Mouse (Mus musculus): Measurements from ENCODE around the gene Rdx. TPM values are rescaled to one million over a fixed set of nuclear protein-coding genes. Genes with fewer than 3 reads are reported as not detected.
"Not testable (repeated sequence)": the region's sequence is repeated elsewhere in the genome, so short reads cannot be mapped to it uniquely, and the experiment has no call there.

The Rdx gene
- polyA plus RNA-seq, 1 experiment from 2014 or later, result 172 TPM

- no peak for DNase-seq (ENCODE audit: low spot score)
- WGBS, result 71% methylated on average over 2 of the region's 2 CpGs
- Histone ChIP-seq H3K27me3 (ENCODE audit: insufficient read depth, poor library complexity, severe bottlenecking) (no peaks in the 10 kb centered on the region), H3K4me1 (peaks cover 11% of the 10 kb centered on the region), H3K27ac (no peak overlapping the region), H3K9me3 (no peaks in the 10 kb centered on the region), H3K4me3 (no peak overlapping the region), H3K36me3 (no peaks in the 10 kb centered on the region)
Observed at GRCm38 (mm10) chr9:52031501-52031900, 15.5 kb upstream of the Rdx start.

- no peak overlapping the region for H3K4me3 ChIP-seq
- no peaks in the 10 kb centered on the region for H3K4me1 ChIP-seq
- H3K27ac ChIP-seq, result no peak overlapping the region
- 84% methylated on average over 1 of the region's 1 CpGs for WGBS
- no peaks in the 10 kb centered on the region for H3K36me3 ChIP-seq
- H3K27me3 ChIP-seq (ENCODE audit: insufficient read depth, poor library complexity, severe bottlenecking), result no peaks in the 10 kb centered on the region
- no peak for DNase-seq (ENCODE audit: low spot score)
- H3K9me3 ChIP-seq, result no peaks in the 10 kb centered on the region
Observed at GRCm38 (mm10) chr9:52037493-52037892, 9.5 kb upstream of the Rdx start.

- Histone ChIP-seq H3K27ac (no peak overlapping the region), H3K36me3 (no peaks in the 10 kb centered on the region), H3K27me3 (ENCODE audit: insufficient read depth, poor library complexity, severe bottlenecking) (no peaks in the 10 kb centered on the region), H3K4me3 (no peak overlapping the region), H3K4me1 (peaks cover 1% of the 10 kb centered on the region), H3K9me3 (no peaks in the 10 kb centered on the region)
- 87% methylated on average over 2 of the region's 2 CpGs for WGBS
- no peak for DNase-seq (ENCODE audit: low spot score)
Observed at GRCm38 (mm10) chr9:52041657-52042056, 5.3 kb upstream of the Rdx start.

- H3K27me3 ChIP-seq (ENCODE audit: insufficient read depth, poor library complexity, severe bottlenecking), result no peaks in the 10 kb centered on the region
- H3K4me3 ChIP-seq, result peak overlapping the region; percentile 98
- DNase-seq (ENCODE audit: low spot score), result no peak
- peak overlapping the region; percentile 100; the same call in 1 of the 2 replicates for H3K27ac ChIP-seq
- no peaks in the 10 kb centered on the region for H3K9me3 ChIP-seq
- peaks cover 33% of the 10 kb centered on the region for H3K4me1 ChIP-seq
- no peaks in the 10 kb centered on the region for H3K36me3 ChIP-seq
- 18% methylated on average over 5 of the region's 5 CpGs for WGBS
Observed at GRCm38 (mm10) chr9:52046686-52047085, 287 bp upstream of the Rdx start.

DNA sequence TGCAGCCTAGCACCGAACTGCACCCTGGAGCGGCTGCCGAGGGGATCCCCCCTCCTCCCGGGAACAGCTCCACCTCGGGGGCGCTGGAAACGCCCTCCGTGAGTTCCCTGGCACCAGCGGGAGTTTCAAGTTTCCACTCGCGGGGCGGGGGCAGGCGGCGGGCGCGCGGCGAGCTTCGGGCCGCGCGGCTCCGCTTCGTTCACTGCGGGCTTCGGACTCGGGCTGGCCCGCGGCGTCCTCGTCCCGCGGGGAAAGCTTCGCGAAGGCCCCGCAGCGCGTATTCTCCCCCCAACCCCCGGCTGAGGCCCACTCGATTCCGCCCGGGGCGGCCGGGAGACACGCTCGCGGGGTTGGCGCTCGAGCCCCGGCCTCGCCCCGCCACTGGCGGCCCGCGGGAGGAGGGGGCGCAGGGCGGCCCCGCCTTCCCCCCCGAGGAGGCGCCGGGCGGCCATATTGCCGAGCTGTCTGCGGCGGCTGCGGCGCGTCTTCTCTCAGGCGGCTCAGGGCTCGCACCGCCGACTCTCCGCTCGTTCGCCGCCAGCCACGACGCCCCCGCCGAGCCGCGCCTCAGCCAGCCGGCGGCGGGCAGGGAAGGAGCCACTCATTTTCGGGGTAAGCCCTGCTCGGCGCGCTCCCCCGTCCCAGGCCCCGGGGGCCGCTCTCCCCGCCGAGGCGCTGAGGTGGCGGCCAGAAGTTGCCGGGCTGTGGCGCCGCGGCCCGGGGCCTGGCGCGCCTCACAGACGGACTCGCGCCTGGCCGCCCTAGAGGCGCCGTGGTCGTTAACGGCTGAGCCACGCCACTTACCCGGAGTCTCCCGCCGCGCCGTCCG lies 1.1 kb downstream of the Rdx start:
- DNase-seq (ENCODE audit: low spot score), result peak; percentile 87
- under 1% methylated on average over 113 of the region's 118 CpGs for WGBS
- H3K27me3 ChIP-seq (ENCODE audit: insufficient read depth, poor library complexity, severe bottlenecking), result no peaks in the 10 kb centered on the region

DNA sequence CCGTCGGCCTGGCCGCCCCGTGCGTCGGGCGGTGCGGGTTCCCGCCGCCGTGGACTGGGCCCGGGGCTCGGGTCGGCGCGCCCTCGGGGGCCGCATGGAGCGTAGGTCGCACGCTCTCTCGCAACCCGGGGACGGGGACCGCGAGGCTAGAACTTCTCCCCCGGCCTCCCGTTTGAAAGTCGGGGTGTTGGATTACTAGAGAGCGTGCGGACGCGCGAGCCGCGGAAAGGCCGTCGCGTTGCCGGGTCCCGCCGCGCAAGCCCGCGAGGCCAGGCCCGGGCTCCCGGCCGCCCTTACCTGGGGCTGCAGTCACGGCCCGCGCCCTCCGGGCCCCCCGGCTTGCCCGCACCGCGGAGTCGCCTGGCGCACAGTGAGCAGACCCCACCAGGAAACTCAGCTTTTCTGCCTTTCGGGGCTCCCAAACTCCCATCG lies 1.7 kb downstream of the Rdx start:
- peak overlapping the region; percentile 100 for H3K27ac ChIP-seq
- no peak for DNase-seq (ENCODE audit: low spot score)
- no peaks in the 10 kb centered on the region for H3K27me3 ChIP-seq (ENCODE audit: insufficient read depth, poor library complexity, severe bottlenecking)
- WGBS, result under 1% methylated on average over 60 of the region's 60 CpGs
- no peaks in the 10 kb centered on the region for H3K9me3 ChIP-seq
- no peaks in the 10 kb centered on the region for H3K36me3 ChIP-seq
- peak overlapping the region; percentile 98 for H3K4me3 ChIP-seq
- peaks cover 33% of the 10 kb centered on the region for H3K4me1 ChIP-seq

More for the DNA sequence above, 1.1 kb downstream of the Rdx start:
- Histone ChIP-seq H3K4me1 (peaks cover 33% of the 10 kb centered on the region), H3K36me3 (no peaks in the 10 kb centered on the region), H3K9me3 (no peaks in the 10 kb centered on the region), H3K4me3 (peak overlapping the region; percentile 98), H3K27ac (peak overlapping the region; percentile 100)

- Histone ChIP-seq H3K9me3 (no peaks in the 10 kb centered on the region), H3K4me3 (peak overlapping the region; percentile 98), H3K36me3 (no peaks in the 10 kb centered on the region), H3K27ac (peak overlapping the region; percentile 100), H3K4me1 (peaks cover 33% of the 10 kb centered on the region), H3K27me3 (ENCODE audit: insufficient read depth, poor library complexity, severe bottlenecking) (no peaks in the 10 kb centered on the region)
- WGBS, result under 1% methylated on average over 3 of the region's 3 CpGs
- DNase-seq (ENCODE audit: low spot score), result no peak
Observed at GRCm38 (mm10) chr9:52049605-52050004, 2.6 kb downstream of the Rdx start.

DNA sequence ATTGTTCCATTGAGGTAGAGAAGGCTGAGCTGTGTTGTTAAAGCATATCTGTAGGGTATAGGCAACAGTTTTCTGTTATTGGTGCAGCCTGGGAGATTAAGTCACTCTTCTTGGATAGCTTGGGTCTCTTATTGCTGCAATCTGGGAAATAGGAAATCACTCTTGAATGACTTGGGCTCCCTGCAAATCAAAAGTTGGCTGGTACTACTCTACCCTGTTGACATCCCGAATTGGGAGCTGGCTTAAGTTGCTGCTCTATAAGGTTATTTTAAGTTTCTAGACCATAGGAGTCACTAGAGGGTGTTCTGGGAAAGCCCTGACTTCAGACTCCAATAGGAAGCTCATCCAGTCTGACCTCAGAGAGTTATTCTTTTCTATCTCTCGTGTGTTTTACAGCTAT lies 3.4 kb downstream of the Rdx start:
- H3K27ac ChIP-seq, result 0 out of 2 replicates have a peak overlapping the region, but pooled peaks have one; percentile 42
- peaks cover 36% of the 10 kb centered on the region for H3K4me1 ChIP-seq
- no peaks in the 10 kb centered on the region for H3K27me3 ChIP-seq (ENCODE audit: insufficient read depth, poor library complexity, severe bottlenecking)
- no peaks in the 10 kb centered on the region for H3K9me3 ChIP-seq
- no peaks in the 10 kb centered on the region for H3K36me3 ChIP-seq
- DNase-seq (ENCODE audit: low spot score), result no peak
- WGBS, result 19% methylated on average over 2 of the region's 2 CpGs
- H3K4me3 ChIP-seq, result peak overlapping the region; percentile 98

DNA sequence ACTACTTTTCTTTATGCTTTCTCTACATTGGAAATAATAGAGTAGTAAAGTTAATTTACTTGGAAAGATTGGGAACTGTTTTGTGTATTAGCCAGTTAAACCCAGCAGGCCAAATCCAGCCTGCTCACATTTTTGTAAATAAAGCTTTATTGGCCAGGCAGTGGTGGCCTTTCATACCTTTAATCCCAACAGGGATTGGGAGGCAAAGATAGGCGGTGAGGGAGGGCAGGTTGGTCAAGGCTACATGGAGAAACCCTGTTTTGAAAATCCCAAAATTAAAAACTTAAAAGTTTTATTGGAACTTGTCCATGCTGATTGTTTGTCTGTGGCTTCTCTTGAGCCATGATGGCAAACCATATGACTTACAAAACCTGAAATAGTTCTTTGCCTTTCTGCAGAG lies 5.2 kb downstream of the Rdx start:
- no peak overlapping the region for H3K4me3 ChIP-seq
- no peak for DNase-seq (ENCODE audit: low spot score)

GRCm38 (mm10) chr9:52055313-52055712 lies 8.3 kb downstream of the Rdx start:
- Histone ChIP-seq H3K9me3 (no peaks in the 10 kb centered on the region), H3K36me3 (no peaks in the 10 kb centered on the region), H3K27me3 (ENCODE audit: insufficient read depth, poor library complexity, severe bottlenecking) (no peaks in the 10 kb centered on the region), H3K27ac (no peak overlapping the region), H3K4me1 (peaks cover 28% of the 10 kb centered on the region), H3K4me3 (no peak overlapping the region)
- no peak for DNase-seq (ENCODE audit: low spot score)
- 55% methylated on average over 3 of the region's 3 CpGs for WGBS

More for the DNA sequence above, 5.2 kb downstream of the Rdx start:
- Histone ChIP-seq H3K4me1 (peaks cover 36% of the 10 kb centered on the region), H3K27me3 (ENCODE audit: insufficient read depth, poor library complexity, severe bottlenecking) (no peaks in the 10 kb centered on the region), H3K9me3 (no peaks in the 10 kb centered on the region), H3K27ac (no peak overlapping the region), H3K36me3 (no peaks in the 10 kb centered on the region)
- WGBS, result 72% methylated on average over 1 of the region's 1 CpGs

- Histone ChIP-seq H3K9me3 (no peaks in the 10 kb centered on the region), H3K36me3 (peaks cover 29% of the 10 kb centered on the region), H3K4me3 (no peak overlapping the region), H3K27me3 (ENCODE audit: insufficient read depth, poor library complexity, severe bottlenecking) (no peaks in the 10 kb centered on the region), H3K4me1 (peaks cover 19% of the 10 kb centered on the region), H3K27ac (no peak overlapping the region)
- 58% methylated on average over 2 of the region's 2 CpGs for WGBS
- DNase-seq (ENCODE audit: low spot score), result no peak
Observed at GRCm38 (mm10) chr9:52059788-52060187, 12.8 kb downstream of the Rdx start.

GRCm38 (mm10) chr9:52070052-52070451 lies 23.1 kb downstream of the Rdx start:
- no peak for DNase-seq (ENCODE audit: low spot score)
- H3K36me3 ChIP-seq, result peaks cover 87% of the 10 kb centered on the region
- no peaks in the 10 kb centered on the region for H3K4me1 ChIP-seq
- no peaks in the 10 kb centered on the region for H3K27me3 ChIP-seq (ENCODE audit: insufficient read depth, poor library complexity, severe bottlenecking)
- H3K9me3 ChIP-seq, result no peaks in the 10 kb centered on the region
- H3K27ac ChIP-seq, result no peak overlapping the region
- 94% methylated on average over 2 of the region's 2 CpGs for WGBS
- H3K4me3 ChIP-seq, result no peak overlapping the region

- H3K4me1 ChIP-seq; H3K27me3 ChIP-seq (ENCODE audit: insufficient read depth, poor library complexity, severe bottlenecking); H3K27ac ChIP-seq; H3K4me3 ChIP-seq; H3K9me3 ChIP-seq; DNase-seq (ENCODE audit: low spot score): not testable (repeated sequence)
- H3K36me3 ChIP-seq, result peaks cover 86% of the 10 kb centered on the region
Observed at GRCm38 (mm10) chr9:52071352-52071751, 24.4 kb downstream of the Rdx start.
